Mouse (Mus musculus) CH12.LX (cell line): ENCODE data around the gene Dgcr6. TPM values are rescaled to one million over a fixed set of nuclear protein-coding genes. Genes with fewer than 3 reads are reported as not detected.

Experiments
- DNase-seq: peaks from one replicate; pipeline ENCODE4 v3.0.0-alpha.2; 2013; ENCODE audit errors: extremely low read depth
- H3K27ac ChIP-seq: 2 replicates; pipeline ENCODE4 v1.5.1; 2012; ENCODE audit warnings: low read depth, mild to moderate bottlenecking, control low read depth, moderate library complexity; ENCODE audit not compliant: insufficient read depth
- H3K27me3 ChIP-seq: replicated peaks from 2 replicates; pipeline ENCODE3; 2012; ENCODE audit warnings: inconsistent platforms
- H3K36me3 ChIP-seq, 2 experiments: replicated peaks in 1 of 2; 2 replicates each; pipeline versions ENCODE3 to v1.6.1; 2012; ENCODE audit warnings: inconsistent platforms in 1 of 2, low read length in 1 of 2, mild to moderate bottlenecking in 1 of 2, mixed read lengths in 1 of 2, moderate library complexity in 1 of 2; ENCODE audit not compliant: control insufficient read depth in 1 of 2, insufficient read depth in 1 of 2
- H3K4me1 ChIP-seq, 2 experiments: 2 replicates each; pipeline ENCODE4 v1.6.1; 2012; ENCODE audit warnings: inconsistent platforms in 1 of 2, moderate library complexity in 1 of 2; ENCODE audit not compliant: insufficient read depth in 2 of 2, control insufficient read depth in 1 of 2
- H3K4me2 ChIP-seq: 2 replicates; pipeline ENCODE4 v1.6.1; 2012; ENCODE audit warnings: low read depth, mild to moderate bottlenecking, control low read depth; ENCODE audit not compliant: poor library complexity, insufficient read depth, severe bottlenecking
- H3K4me3 ChIP-seq, 3 experiments: fragments of 150-350 bp in 1 of 3; sonication (generic) in 1 of 3; replicated peaks in 1 of 3; 2 replicates each; pipeline versions ENCODE3 to v1.5.1; 2011 to 2012; ENCODE audit warnings: low read depth in 2 of 3, low read length in 2 of 3, mild to moderate bottlenecking in 2 of 3, moderate library complexity in 2 of 3, control low read depth in 1 of 3, improper control_type of control experiment in 1 of 3, inconsistent platforms in 1 of 3, mixed read lengths in 1 of 3; ENCODE audit not compliant: poor library complexity in 1 of 3
- H3K79me2 ChIP-seq: replicated peaks from 2 replicates; pipeline ENCODE4 v1.6.1; 2012; ENCODE audit warnings: mild to moderate bottlenecking, moderate library complexity; ENCODE audit not compliant: control insufficient read depth, poor library complexity, insufficient read depth, severe bottlenecking; ENCODE audit errors: extremely low read depth
- H3K9ac ChIP-seq: 2 replicates; pipeline ENCODE4 v1.6.1; 2012; ENCODE audit warnings: low read depth, mild to moderate bottlenecking, control low read depth, moderate library complexity; ENCODE audit not compliant: insufficient read depth
- H3K9me3 ChIP-seq: replicated peaks from 2 replicates; pipeline ENCODE3; 2012; ENCODE audit warnings: low read length, inconsistent platforms, mixed read lengths
- CHD2 ChIP-seq: IDR thresholded peaks from 2 replicates; pipeline ENCODE4 v1.6.1; 2011; ENCODE audit warnings: low read length, improper control_type of control experiment
- ELF1 ChIP-seq: IDR thresholded peaks from 2 replicates; pipeline ENCODE4 v1.6.1; 2014; ENCODE audit warnings: low read depth, mild to moderate bottlenecking, inconsistent platforms, low read length, improper control_type of control experiment
- GABPA ChIP-seq: IDR thresholded peaks from 2 replicates; pipeline ENCODE4 v1.6.1; 2012; ENCODE audit warnings: low read depth, low read length, improper control_type of control experiment, inconsistent platforms; ENCODE audit not compliant: insufficient replicate concordance
- IRF4 ChIP-seq: IDR thresholded peaks from 2 replicates; pipeline ENCODE4 v1.6.1; 2014; ENCODE audit warnings: low read depth, mild to moderate bottlenecking, inconsistent platforms, low read length, improper control_type of control experiment
- JUN ChIP-seq: IDR thresholded peaks from 2 replicates; pipeline ENCODE4 v1.6.1; 2011; ENCODE audit warnings: low read depth, mild to moderate bottlenecking, low read length, improper control_type of control experiment, moderate library complexity; ENCODE audit not compliant: insufficient read depth
- MAFK ChIP-seq: IDR thresholded peaks from 2 replicates; pipeline ENCODE4 v1.6.1; 2011; ENCODE audit warnings: low read length, improper control_type of control experiment; ENCODE audit not compliant: insufficient replicate concordance
- MAZ ChIP-seq: IDR thresholded peaks from 2 replicates; pipeline ENCODE4 v1.6.1; 2012; ENCODE audit warnings: low read depth, mild to moderate bottlenecking, inconsistent platforms, low read length, improper control_type of control experiment, moderate library complexity
- MEF2A ChIP-seq: IDR thresholded peaks from 2 replicates; pipeline ENCODE4 v1.6.1; 2014; ENCODE audit warnings: low read depth, mild to moderate bottlenecking, inconsistent platforms, low read length, improper control_type of control experiment, borderline replicate concordance
- MXI1 ChIP-seq: IDR thresholded peaks from 2 replicates; pipeline ENCODE4 v1.6.1; 2011; ENCODE audit warnings: mild to moderate bottlenecking, low read depth, low read length, improper control_type of control experiment
- NRF1 ChIP-seq: IDR thresholded peaks from 2 replicates; pipeline ENCODE4 v1.6.1; 2014; ENCODE audit warnings: low read depth, mild to moderate bottlenecking, inconsistent platforms, low read length, improper control_type of control experiment, moderate library complexity
- PAX5 ChIP-seq: IDR thresholded peaks from 2 replicates; pipeline ENCODE4 v1.6.1; 2012; ENCODE audit warnings: low read length, inconsistent platforms, mixed read lengths
- POLR2A ChIP-seq: IDR thresholded peaks from 2 replicates; pipeline ENCODE4 v1.6.1; 2011; ENCODE audit warnings: low read depth, mild to moderate bottlenecking, improper control_type of control experiment, low read length
- RCOR1 ChIP-seq: conservative IDR thresholded peaks from 2 replicates; pipeline ENCODE4 v1.6.1; 2012; ENCODE audit warnings: low read depth, mild to moderate bottlenecking, inconsistent platforms, low read length, improper control_type of control experiment
- TCF12 ChIP-seq: IDR thresholded peaks from 2 replicates; pipeline ENCODE4 v1.6.1; 2014; ENCODE audit warnings: low read depth, mild to moderate bottlenecking, inconsistent platforms, low read length, improper control_type of control experiment
- USF1 ChIP-seq: IDR thresholded peaks from 2 replicates; pipeline ENCODE4 v1.6.1; 2014; ENCODE audit warnings: low read depth, mild to moderate bottlenecking, inconsistent platforms, low read length, improper control_type of control experiment
- USF2 ChIP-seq: conservative IDR thresholded peaks from 2 replicates; pipeline ENCODE4 v1.6.1; 2011; ENCODE audit warnings: low read depth, low read length, improper control_type of control experiment
- ZKSCAN1 ChIP-seq: IDR thresholded peaks from 2 replicates; pipeline ENCODE4 v1.6.1; 2012; ENCODE audit warnings: low read depth, inconsistent platforms, low read length, improper control_type of control experiment, borderline replicate concordance
- ZMIZ1 ChIP-seq: IDR thresholded peaks from 2 replicates; pipeline ENCODE4 v1.6.1; 2012; ENCODE audit warnings: low read depth, mild to moderate bottlenecking, inconsistent platforms, low read length, improper control_type of control experiment
- dilution Hi-C: fragments of 300-500 bp; cut with MboI; formaldehyde crosslinking; loops from 2 replicates; pipeline ENCODE4 v1.14.3; 2020; ENCODE audit warnings: low sequenced_read_pairs; ENCODE audit not compliant: extremely low pct_unique_long_range_greater_than_20kb, extremely low pct_ligation_motif_present
- in situ Hi-C: fragments of 300-500 bp; cut with MboI; formaldehyde crosslinking; loops from 3 replicates; pipeline ENCODE4 v1.14.3; 2019; ENCODE audit warnings: low sequenced_read_pairs, low pct_ligation_motif_present, low pct_unique_long_range_greater_than_20kb, mixed read lengths
- polyA plus RNA-seq: library from polyadenylated mRNA; unstranded; fragments of >175 nt; gene quantifications from 2 replicates; pipeline ENCODE4 v1.2.1, GENCODE M21; 2012; ENCODE audit warnings: low read depth; ENCODE audit not compliant: insufficient read length
- total RNA-seq, 2 experiments: library from RNA; depleted of rRNA; stranded (reverse); fragments of 300-350 nt in 1 of 2; fragments of >200 nt in 1 of 2; gene quantifications; 2 replicates each; pipeline ENCODE4 v1.2.3; 2012 to 2014

Dgcr6 gene
- total and polyA plus RNA-seq, 3 experiments: 13.0 to 41.5 (median 32.4) TPM

- Histone ChIP-seq H3K9ac (no peak overlapping the region), H3K79me2 (no peaks in the 10 kb centered on the region), H3K4me1 (no peaks in the 10 kb centered on the region), H3K4me2 (no peak overlapping the region), H3K27me3 (peaks cover 81% of the 10 kb centered on the region), H3K27ac (no peak overlapping the region), H3K36me3 (no peaks in the 10 kb centered on the region), H3K9me3 (peaks cover 26% of the 10 kb centered on the region), H3K4me3 (no peak overlapping the region)
- DNase-seq: no peak
- dilution Hi-C loops (no loop called here), in situ Hi-C loops (no loop called here)
- no peak for TF ChIP-seq ZKSCAN1
- TF ChIP-seq MAZ: no peak
- no peak for TF ChIP-seq JUN
- TF ChIP-seq MAFK: no peak
- no peak for TF ChIP-seq GABPA
- TF ChIP-seq MXI1: no peak
- no peak for TF ChIP-seq CHD2
These were observed 43.7 kb downstream of the Dgcr6 start for GRCm38 (mm10) chr16:18096348-18096747.

GRCm38 (mm10) chr16:18102816-18103215, 50.2 kb downstream of the Dgcr6 start:
- no peak overlapping the region for H3K9ac ChIP-seq
- dilution Hi-C loops: no loop called here
- no peak overlapping the region for H3K27ac ChIP-seq
- no peaks in the 10 kb centered on the region for H3K79me2 ChIP-seq
- in situ Hi-C loops: no loop called here
- no peaks in the 10 kb centered on the region for H3K36me3 ChIP-seq
- no peak overlapping the region for H3K4me2 ChIP-seq
- TF ChIP-seq TCF12: no peak
- no peak for TF ChIP-seq USF2
- no peak for TF ChIP-seq JUN
- TF ChIP-seq ELF1: no peak
- no peak for TF ChIP-seq IRF4
- no peak for TF ChIP-seq MAFK
- no peak for TF ChIP-seq ZMIZ1
- TF ChIP-seq PAX5: no peak
- TF ChIP-seq MEF2A: no peak
- no peak for TF ChIP-seq NRF1
- TF ChIP-seq POLR2A: no peak
- TF ChIP-seq USF1: no peak
- TF ChIP-seq RCOR1: no peak
- no peak for DNase-seq
- H3K27me3 ChIP-seq: peaks cover 90% of the 10 kb centered on the region
- H3K9me3 ChIP-seq: peaks cover 14% of the 10 kb centered on the region
- no peaks in the 10 kb centered on the region for H3K4me1 ChIP-seq
- H3K4me3 ChIP-seq: no peak overlapping the region
